Mouse (Mus musculus): ENCODE measurements around the gene Sh3gl1.
A peak's percentile ranks its signal among the peaks of the same experiment; 100 is the strongest.

Gene Sh3gl1

GRCm38 (mm10) chr17:56018347-56019131, 17.9 kb downstream of the Sh3gl1 start:
- DNase-seq: peak; percentile 37

GRCm38 (mm10) chr17:56017848-56018247, 18.6 kb downstream of the Sh3gl1 start:
- no peak for DNase-seq

GRCm38 (mm10) chr17:56016793-56017785, 19.3 kb downstream of the Sh3gl1 start:
- DNase-seq: no peak

- DNase-seq: no peak
Measured at GRCm38 (mm10) chr17:56016382-56016781, 20.1 kb downstream of the Sh3gl1 start.

GRCm38 (mm10) chr17:56015293-56015692, 21.1 kb downstream of the Sh3gl1 start:
- no peak for DNase-seq

GRCm38 (mm10) chr17:56011441-56011840, 25.0 kb downstream of the Sh3gl1 start:
- DNase-seq: no peak

- peak; percentile 81 for DNase-seq
Measured at GRCm38 (mm10) chr17:56010681-56011080, 25.8 kb downstream of the Sh3gl1 start.

- no peak for DNase-seq
Measured at GRCm38 (mm10) chr17:56010255-56010654, 26.2 kb downstream of the Sh3gl1 start.

GRCm38 (mm10) chr17:56009962-56010240, 26.5 kb downstream of the Sh3gl1 start:
- no peak for DNase-seq

GRCm38 (mm10) chr17:56009088-56009961, 27.1 kb downstream of the Sh3gl1 start:
- peak; percentile 93 for DNase-seq

- peak; percentile 92 for DNase-seq
Measured at GRCm38 (mm10) chr17:56008356-56009087, 27.9 kb downstream of the Sh3gl1 start.

- no peak for DNase-seq
Measured at GRCm38 (mm10) chr17:56007444-56008355, 28.7 kb downstream of the Sh3gl1 start.

- DNase-seq: no peak
Measured at GRCm38 (mm10) chr17:56006956-56007355, 29.5 kb downstream of the Sh3gl1 start.

GRCm38 (mm10) chr17:56005415-56006061, 30.9 kb downstream of the Sh3gl1 start, which contains the start of the genes Stap2 and Mpnd:
TSS of gene Stap2 (minus strand) at chr17:56005584.
TSS of gene Mpnd (plus strand) at chr17:56005711.
- DNase-seq: peak; percentile 36

GRCm38 (mm10) chr17:56003000-56003399, 33.4 kb downstream of the Sh3gl1 start:
- no peak for DNase-seq

- no peak for DNase-seq
Measured at GRCm38 (mm10) chr17:55999794-56000499, 36.5 kb downstream of the Sh3gl1 start.

GRCm38 (mm10) chr17:55996007-55996406, 40.4 kb downstream of the Sh3gl1 start:
- DNase-seq: no peak

- no peak for DNase-seq
Measured at GRCm38 (mm10) chr17:55990278-55990898, 46.0 kb downstream of the Sh3gl1 start.

Data from liver (tissue).